Mouse (Mus musculus) limb, embryonic 11.5 days (tissue): ENCODE results near the gene Pcmt1. TPM values are rescaled to one million over a fixed set of nuclear protein-coding genes. Genes with fewer than 3 reads are reported as not detected.
A peak's percentile ranks its signal among the peaks of the same experiment; 100 is the strongest.

Experiments
- ATAC-seq: fragments of 200-750 bp; cut with Nextera tagmentation; 2 replicates; pipeline ENCODE4 v1.8.0; 2017; ENCODE audit warnings: low read depth; ENCODE audit not compliant: insufficient number of reproducible peaks, low FRiP score, low TSS enrichment
- DNase-seq: peaks from one replicate; pipeline ENCODE4 v3.0.0-alpha.2; 2015; ENCODE audit warnings: low spot score
- H3K27ac ChIP-seq: fragments of 300-500 bp; sonication (generic); replicated peaks from 2 replicates; pipeline ENCODE4 v1.5.1; 2014; ENCODE audit warnings: low read depth, mild to moderate bottlenecking, low read length
- H3K27me3 ChIP-seq: fragments of 300-500 bp; sonication (generic); 2 replicates; pipeline ENCODE4 v1.6.1; 2014; ENCODE audit warnings: mild to moderate bottlenecking, low read length, mixed read lengths; ENCODE audit not compliant: control insufficient read depth, insufficient read depth
- H3K36me3 ChIP-seq: fragments of 300-500 bp; sonication (generic); 2 replicates; pipeline ENCODE4 v1.6.1; 2014; ENCODE audit warnings: mild to moderate bottlenecking, low read length, moderate library complexity, mixed read lengths; ENCODE audit not compliant: control insufficient read depth, insufficient read depth
- H3K4me1 ChIP-seq: fragments of 300-500 bp; sonication (generic); 2 replicates; pipeline ENCODE4 v1.6.1; 2014; ENCODE audit warnings: low read length, mixed read lengths; ENCODE audit not compliant: control insufficient read depth, insufficient read depth
- H3K4me2 ChIP-seq: fragments of 300-500 bp; sonication (generic); 2 replicates; pipeline ENCODE4 v1.6.1; 2014; ENCODE audit warnings: low read depth, mild to moderate bottlenecking, moderate library complexity; ENCODE audit not compliant: severe bottlenecking
- H3K4me3 ChIP-seq: fragments of 300-500 bp; sonication (generic); 2 replicates; pipeline ENCODE4 v1.5.1; 2014; ENCODE audit warnings: low read depth, low read length
- H3K9ac ChIP-seq: fragments of 300-500 bp; sonication (generic); 2 replicates; pipeline ENCODE4 v1.6.1; 2014; ENCODE audit warnings: mild to moderate bottlenecking, low read length
- H3K9me3 ChIP-seq: fragments of 300-500 bp; sonication (generic); 2 replicates; pipeline ENCODE4 v1.6.1; 2016; ENCODE audit warnings: low read length; ENCODE audit not compliant: control insufficient read depth
- WGBS: fragments of 180-500 bp; shearing (Covaris S2); extraction: QIAGEN DNeasy Blood & Tissue Kit; methylation state at CpG from one replicate; pipeline ENCODE4 v1.1.7; 2014; 5-methylcytosine and 5-hydroxymethylcytosine counted together
- polyA plus RNA-seq: library from polyadenylated mRNA; unstranded; fragments of >200 nt; fragmentation: Nextera tagmentation; extraction: Ambion mirVana; gene quantifications from 2 replicates; pipeline ENCODE4 v1.2.1, GENCODE M21; 2014

The Pcmt1 gene
- polyA plus RNA-seq, 1 experiment from 2014 or later, result 120 TPM

DNA sequence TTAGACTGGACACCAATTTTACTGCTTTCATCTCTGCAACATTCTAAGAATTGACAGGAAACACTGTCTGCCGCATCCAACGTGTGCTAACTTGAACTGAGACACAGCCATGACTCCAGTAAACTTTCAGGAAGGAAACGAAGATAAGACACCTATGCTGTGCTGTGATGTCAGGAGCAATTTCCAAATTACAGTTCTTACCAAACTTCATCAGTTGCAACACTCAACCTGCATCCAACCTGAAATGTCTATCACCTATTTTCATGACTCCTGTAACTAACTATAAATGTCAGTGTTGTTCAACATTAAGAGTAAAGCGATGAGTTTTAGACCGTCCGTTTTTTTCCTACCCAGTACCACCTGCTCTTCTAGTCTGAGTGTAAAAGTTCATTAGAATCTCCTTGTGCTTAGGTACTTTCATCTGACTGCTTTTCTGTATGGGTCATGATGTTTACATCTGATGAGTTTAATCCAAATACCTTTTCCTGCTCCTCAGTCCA lies 16.9 kb downstream of the Pcmt1 start:
- H3K27me3 ChIP-seq, result no peaks in the 10 kb centered on the region
- peak overlapping the region; percentile 93 for H3K4me3 ChIP-seq
- H3K4me1 ChIP-seq, result peaks cover 6% of the 10 kb centered on the region; the same call in 1 of the 2 replicates
- H3K4me2 ChIP-seq, result peak overlapping the region; percentile 84
- no peaks in the 10 kb centered on the region for H3K9me3 ChIP-seq
- DNase-seq (no peak), ATAC-seq (no peak)
- H3K27ac ChIP-seq, result no peak overlapping the region
- H3K36me3 ChIP-seq, result no peaks in the 10 kb centered on the region
- H3K9ac ChIP-seq, result peak overlapping the region; percentile 82
- 67% methylated on average over 6 of the region's 6 CpGs for WGBS

GRCm38 (mm10) chr10:7663159-7664026 lies 17.5 kb downstream of the Pcmt1 start:
- WGBS, result under 1% methylated on average over 64 of the region's 64 CpGs
- H3K36me3 ChIP-seq, result no peaks in the 10 kb centered on the region
- peak overlapping the region; percentile 84 for H3K4me2 ChIP-seq
- peak; percentile 87 for ATAC-seq
- H3K9ac ChIP-seq, result peak overlapping the region; percentile 82
- peak overlapping the region; percentile 78 for H3K27ac ChIP-seq
- H3K4me1 ChIP-seq, result peaks cover 6% of the 10 kb centered on the region; the same call in 1 of the 2 replicates
- peak; percentile 90 for DNase-seq
- H3K27me3 ChIP-seq, result no peaks in the 10 kb centered on the region
- no peaks in the 10 kb centered on the region for H3K9me3 ChIP-seq
- peak overlapping the region; percentile 93 for H3K4me3 ChIP-seq

DNA sequence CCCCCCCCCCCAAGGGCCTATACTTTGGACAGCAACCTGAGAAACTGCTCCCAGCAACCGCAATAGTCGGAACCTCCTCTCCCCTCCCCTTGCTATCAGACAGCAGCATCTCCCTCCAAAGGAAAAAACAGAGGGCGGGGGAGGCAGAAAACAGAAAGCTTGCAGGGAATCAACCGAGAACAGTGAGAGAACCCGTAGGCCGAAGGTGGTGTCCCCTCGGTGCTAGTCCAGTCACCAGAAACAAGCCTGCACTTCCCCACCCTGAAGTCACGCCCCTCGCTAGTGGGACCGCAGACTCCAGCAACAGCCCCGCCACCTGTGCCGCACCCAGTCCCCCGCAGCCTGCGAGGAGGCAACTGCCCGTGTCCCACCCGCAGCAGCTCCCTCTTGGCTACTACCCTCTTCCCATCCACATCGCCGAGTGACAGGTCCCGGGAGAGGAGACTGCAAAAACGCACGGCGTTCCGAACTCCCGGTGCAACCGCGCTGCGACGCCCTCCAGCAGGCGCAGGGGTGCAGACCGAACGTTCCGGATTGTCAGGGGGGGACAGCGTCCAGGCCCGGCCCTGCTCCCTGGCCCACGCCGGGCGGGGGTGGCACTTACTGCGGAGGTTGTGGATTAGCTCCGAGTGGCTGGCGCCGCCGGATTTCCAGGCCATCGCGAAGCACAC lies 18.3 kb downstream of the Pcmt1 start:
- DNase-seq (peak; percentile 80), ATAC-seq (peak; percentile 74)
- H3K4me2 ChIP-seq, result peak overlapping the region; percentile 84
- peaks cover 3% of the 10 kb centered on the region; the same call in 1 of the 2 replicates for H3K4me1 ChIP-seq
- peak overlapping the region; percentile 93 for H3K4me3 ChIP-seq
- peak overlapping the region; percentile 82 for H3K9ac ChIP-seq
- no peaks in the 10 kb centered on the region for H3K36me3 ChIP-seq
- WGBS, result 0% methylated on average over 44 of the region's 44 CpGs
- no peaks in the 10 kb centered on the region for H3K9me3 ChIP-seq
- no peaks in the 10 kb centered on the region for H3K27me3 ChIP-seq
- peak overlapping the region; percentile 78 for H3K27ac ChIP-seq

GRCm38 (mm10) chr10:7651057-7651456 lies 29.9 kb downstream of the Pcmt1 start:
- WGBS, result 97% methylated on average over 2 of the region's 2 CpGs
- no peaks in the 10 kb centered on the region for H3K4me1 ChIP-seq
- no peak for ATAC-seq
- H3K4me2 ChIP-seq, result no peak overlapping the region
- H3K27me3 ChIP-seq, result no peaks in the 10 kb centered on the region
- H3K9me3 ChIP-seq, result no peaks in the 10 kb centered on the region
- H3K36me3 ChIP-seq, result peaks cover 10% of the 10 kb centered on the region; the same call in 1 of the 2 replicates
- DNase-seq, result no peak
- H3K9ac ChIP-seq, result no peak overlapping the region
- no peak overlapping the region for H3K4me3 ChIP-seq
- H3K27ac ChIP-seq, result no peak overlapping the region

- no peaks in the 10 kb centered on the region for H3K4me1 ChIP-seq
- peaks cover 10% of the 10 kb centered on the region; the same call in 1 of the 2 replicates for H3K36me3 ChIP-seq
- H3K4me2 ChIP-seq, result no peak overlapping the region
- H3K27ac ChIP-seq, result no peak overlapping the region
- ATAC-seq (no peak), DNase-seq (no peak)
- H3K9ac ChIP-seq, result no peak overlapping the region
- H3K9me3 ChIP-seq, result no peaks in the 10 kb centered on the region
- no peak overlapping the region for H3K4me3 ChIP-seq
- WGBS, result 86% methylated on average over 4 of the region's 4 CpGs
- H3K27me3 ChIP-seq, result no peaks in the 10 kb centered on the region
Measured at GRCm38 (mm10) chr10:7649059-7649458, 31.9 kb downstream of the Pcmt1 start.

- H3K27ac ChIP-seq, result no peak overlapping the region
- WGBS, result 88% methylated on average over 2 of the region's 2 CpGs
- no peak overlapping the region for H3K4me2 ChIP-seq
- DNase-seq (no peak), ATAC-seq (no peak)
- no peaks in the 10 kb centered on the region for H3K4me1 ChIP-seq
- H3K27me3 ChIP-seq, result no peaks in the 10 kb centered on the region
- H3K4me3 ChIP-seq, result no peak overlapping the region
- H3K9ac ChIP-seq, result no peak overlapping the region
- H3K9me3 ChIP-seq, result no peaks in the 10 kb centered on the region
- H3K36me3 ChIP-seq, result peaks cover 13% of the 10 kb centered on the region; the same call in 1 of the 2 replicates
Measured at GRCm38 (mm10) chr10:7645911-7646310, 35.0 kb downstream of the Pcmt1 start.

- no peak overlapping the region for H3K9ac ChIP-seq
- no peak overlapping the region for H3K4me2 ChIP-seq
- no peak overlapping the region for H3K4me3 ChIP-seq
- H3K9me3 ChIP-seq, result no peaks in the 10 kb centered on the region
- no peaks in the 10 kb centered on the region for H3K4me1 ChIP-seq
- no peak overlapping the region for H3K27ac ChIP-seq
- peaks cover 11% of the 10 kb centered on the region for H3K36me3 ChIP-seq
- ATAC-seq (no peak), DNase-seq (no peak)
- WGBS, result 98% methylated on average over 12 of the region's 12 CpGs
- H3K27me3 ChIP-seq, result no peaks in the 10 kb centered on the region
Measured at GRCm38 (mm10) chr10:7640366-7640765, 40.6 kb downstream of the Pcmt1 start.

DNA sequence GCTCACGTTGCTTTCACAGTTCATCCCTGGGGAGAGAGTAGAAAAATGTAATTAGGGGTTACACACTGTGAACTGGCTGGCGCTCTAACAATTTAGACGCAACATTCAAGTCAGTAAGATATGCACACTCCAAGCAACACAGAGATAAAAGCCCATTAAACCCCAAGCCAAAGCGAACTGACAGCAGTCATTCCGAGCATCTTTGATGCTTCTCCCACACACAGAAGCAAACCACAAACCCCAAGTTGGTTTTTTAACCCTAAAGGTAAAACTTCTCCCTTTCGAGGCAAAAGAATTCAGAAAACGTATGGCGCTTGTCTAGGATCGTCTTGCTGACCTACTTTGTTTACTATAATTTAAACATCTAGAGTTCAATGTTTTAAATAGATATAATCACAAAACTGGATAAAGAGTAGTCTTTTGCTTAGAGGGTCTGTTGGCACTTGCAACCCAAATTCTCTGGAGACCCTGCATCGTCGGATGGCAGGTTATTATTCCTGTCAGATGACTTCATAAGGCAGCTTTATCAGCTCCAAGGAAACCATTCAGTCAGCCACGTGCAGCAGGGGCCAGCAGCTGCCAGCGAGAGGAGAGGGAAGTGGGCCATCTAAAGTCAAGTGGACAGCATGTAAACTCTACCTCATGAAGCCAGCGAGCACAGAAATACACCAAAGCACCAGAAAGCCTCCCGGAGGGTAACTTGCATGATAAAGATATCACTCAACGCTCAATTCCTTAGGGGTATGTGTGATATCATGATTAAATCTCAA lies 49.8 kb downstream of the Pcmt1 start:
- Histone ChIP-seq H3K9me3 (no peaks in the 10 kb centered on the region), H3K27ac (no peak overlapping the region), H3K9ac (no peak overlapping the region), H3K4me1 (no peaks in the 10 kb centered on the region), H3K27me3 (no peaks in the 10 kb centered on the region), H3K36me3 (no peaks in the 10 kb centered on the region), H3K4me3 (no peak overlapping the region), H3K4me2 (no peak overlapping the region)
- ATAC-seq (no peak), DNase-seq (no peak)
- 88% methylated on average over 16 of the region's 16 CpGs for WGBS
